Mouse (Mus musculus): ENCODE data around the gene Mrvi1. TPM values are rescaled to one million over a fixed set of nuclear protein-coding genes. Genes with fewer than 3 reads are reported as not detected.

The Mrvi1 gene
- polyA plus RNA-seq, 1 experiment from 2014 or later, result 8.0 TPM

DNA sequence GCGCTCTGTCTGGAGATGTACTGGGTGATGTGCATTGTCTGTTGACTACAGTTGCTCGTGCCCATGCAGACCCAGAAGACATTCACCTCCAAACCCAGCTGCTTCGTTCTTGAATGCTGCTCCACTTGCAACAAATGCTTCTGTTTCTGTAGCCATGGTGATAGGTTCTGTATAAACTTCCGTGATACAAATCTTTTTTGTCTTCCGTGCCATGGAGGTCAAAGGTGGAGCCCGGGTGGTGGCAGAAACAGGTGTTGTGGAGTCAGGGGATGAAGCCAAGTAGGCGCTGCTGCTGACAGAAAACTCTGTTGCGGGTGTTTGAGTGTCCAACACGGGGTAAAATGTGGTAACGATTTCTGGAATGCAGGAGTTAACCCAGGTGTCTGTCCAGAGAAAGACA is 128.7 kb downstream of the Mrvi1 start:
- Histone ChIP-seq H3K27ac (ENCODE audit: poor library complexity, severe bottlenecking) (no peak overlapping the region), H3K9me3 (replicated peaks) (no peaks in the 10 kb centered on the region), H3K4me2 (no peak overlapping the region), H3K36me3 (no peaks in the 10 kb centered on the region), H3K4me1 (replicated peaks) (peaks cover 7% of the 10 kb centered on the region), H3K4me3 (no peak overlapping the region), H3K27me3 (replicated peaks) (no peaks in the 10 kb centered on the region), H3K9ac (no peak overlapping the region)
- no peak for ATAC-seq (ENCODE audit: insufficient number of reproducible peaks, low FRiP score)
- 65% methylated on average over 10 of the region's 10 CpGs for WGBS

- H3K4me3 ChIP-seq, result no peak overlapping the region
- H3K9ac ChIP-seq, result no peak overlapping the region
- peak overlapping the region; percentile 61 for H3K27ac ChIP-seq (ENCODE audit: poor library complexity, severe bottlenecking)
- no peaks in the 10 kb centered on the region for H3K9me3 ChIP-seq (replicated peaks)
- H3K27me3 ChIP-seq (replicated peaks), result no peaks in the 10 kb centered on the region
- peaks cover 7% of the 10 kb centered on the region for H3K4me1 ChIP-seq (replicated peaks)
- ATAC-seq (ENCODE audit: insufficient number of reproducible peaks, low FRiP score), result peak; percentile 55; the same call in 1 of the 2 replicates
- 57% methylated on average over 7 of the region's 7 CpGs for WGBS
- no peak overlapping the region for H3K4me2 ChIP-seq
- no peaks in the 10 kb centered on the region for H3K36me3 ChIP-seq
These were observed 130.6 kb downstream of the Mrvi1 start for GRCm38 (mm10) chr7:110851541-110852203.

DNA sequence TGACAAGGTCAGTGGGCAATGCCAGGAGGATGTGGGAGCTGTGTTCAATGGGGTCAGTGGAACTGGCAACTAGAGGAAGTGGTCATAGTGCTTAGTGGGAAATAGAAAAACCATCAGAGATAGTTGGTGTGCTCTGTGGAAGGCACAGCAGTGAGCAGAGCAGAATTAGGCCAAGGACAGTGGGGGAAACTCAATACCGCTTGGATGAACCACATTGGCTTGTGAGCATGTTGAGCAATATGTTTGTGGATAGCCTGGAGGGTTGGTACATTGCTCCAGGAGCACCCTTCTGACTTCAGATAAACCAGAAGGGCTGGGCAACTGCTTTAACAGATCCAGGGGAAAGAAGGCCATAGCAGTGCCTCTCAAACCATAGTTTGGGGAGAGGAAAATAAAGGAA is 133.9 kb downstream of the Mrvi1 start:
- no peak overlapping the region for H3K9ac ChIP-seq
- 89% methylated on average over 1 of the region's 1 CpGs for WGBS
- H3K4me2 ChIP-seq, result no peak overlapping the region
- H3K27me3 ChIP-seq (replicated peaks), result no peaks in the 10 kb centered on the region
- H3K27ac ChIP-seq (ENCODE audit: poor library complexity, severe bottlenecking), result no peak overlapping the region
- no peak overlapping the region for H3K4me3 ChIP-seq
- no peaks in the 10 kb centered on the region for H3K9me3 ChIP-seq (replicated peaks)
- no peaks in the 10 kb centered on the region for H3K36me3 ChIP-seq
- H3K4me1 ChIP-seq (replicated peaks), result peaks cover 9% of the 10 kb centered on the region
- no peak for ATAC-seq (ENCODE audit: insufficient number of reproducible peaks, low FRiP score)

GRCm38 (mm10) chr7:110847321-110847720 is 134.9 kb downstream of the Mrvi1 start:
- ATAC-seq (ENCODE audit: insufficient number of reproducible peaks, low FRiP score), result no peak
- WGBS, result 66% methylated on average over 2 of the region's 2 CpGs
- Histone ChIP-seq H3K9ac (no peak overlapping the region), H3K4me3 (no peak overlapping the region), H3K4me2 (no peak overlapping the region), H3K9me3 (replicated peaks) (no peaks in the 10 kb centered on the region), H3K36me3 (no peaks in the 10 kb centered on the region), H3K4me1 (replicated peaks) (peaks cover 12% of the 10 kb centered on the region), H3K27me3 (replicated peaks) (no peaks in the 10 kb centered on the region), H3K27ac (ENCODE audit: poor library complexity, severe bottlenecking) (no peak overlapping the region)

DNA sequence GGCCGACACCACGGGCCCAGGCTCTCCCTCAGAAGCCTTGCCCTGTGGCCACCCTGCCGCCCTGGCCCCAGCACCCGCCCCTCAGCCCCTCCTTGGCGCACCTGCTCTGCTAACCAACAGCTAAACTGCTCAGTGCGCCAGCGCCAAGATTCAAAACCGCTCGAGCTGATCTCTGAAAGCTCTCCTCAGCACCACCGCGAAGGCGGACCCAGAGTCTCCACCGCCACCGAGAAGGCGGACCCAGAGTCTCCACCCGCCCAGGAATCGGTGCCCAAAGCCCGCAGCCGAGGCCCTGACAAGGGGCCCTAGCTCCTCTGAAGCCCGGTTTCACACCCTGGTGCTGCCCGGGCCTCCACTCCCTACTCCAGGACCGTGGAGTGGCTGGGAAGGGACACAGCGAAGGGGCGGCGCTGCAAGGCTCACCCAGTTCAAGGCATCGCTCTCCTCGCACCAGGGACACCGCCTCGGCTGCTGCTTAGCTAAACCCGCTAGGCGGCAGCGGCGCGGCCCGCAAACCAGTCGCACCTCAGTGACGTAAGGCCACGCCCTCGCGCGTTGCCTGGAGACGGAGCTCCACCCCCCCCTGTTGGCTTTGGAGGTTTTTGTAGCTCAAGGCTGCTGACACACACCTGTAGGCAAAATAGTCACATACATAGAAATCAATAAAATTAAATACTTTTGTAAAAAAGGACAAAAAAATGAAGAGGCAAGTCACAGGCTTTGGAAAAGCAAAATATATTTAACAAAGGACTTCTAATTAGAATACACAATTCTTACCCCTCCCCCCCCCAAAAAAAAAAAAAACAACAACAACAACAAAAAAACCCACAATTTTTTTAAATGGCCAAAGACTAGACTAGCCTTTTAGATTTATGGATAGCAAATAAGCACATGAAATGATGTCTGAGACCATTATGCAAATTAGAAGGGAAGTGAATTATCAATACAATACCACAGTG is 138.1 kb downstream of the Mrvi1 start, which contains the start of gene Rnf141:
TSS of gene Rnf141 (minus strand) at position 542 of the 959 bp plus-strand sequence.
- ATAC-seq (ENCODE audit: insufficient number of reproducible peaks, low FRiP score), result peak; percentile 93
- under 1% methylated on average over 42 of the region's 42 CpGs for WGBS
- Histone ChIP-seq H3K4me1 (replicated peaks) (peaks cover 10% of the 10 kb centered on the region), H3K27me3 (replicated peaks) (no peaks in the 10 kb centered on the region), H3K4me2 (peak within 1 kb of the TSS; percentile 81), H3K36me3 (0 out of 2 replicates have a peak, but pooled peaks cover 3% of the 10 kb centered on the region), H3K9me3 (replicated peaks) (no peaks in the 10 kb centered on the region), H3K4me3 (peak within 1 kb of the TSS; percentile 80), H3K27ac (ENCODE audit: poor library complexity, severe bottlenecking) (peak within 1 kb of the TSS; percentile 94), H3K9ac (peak within 1 kb of the TSS; percentile 81)

DNA sequence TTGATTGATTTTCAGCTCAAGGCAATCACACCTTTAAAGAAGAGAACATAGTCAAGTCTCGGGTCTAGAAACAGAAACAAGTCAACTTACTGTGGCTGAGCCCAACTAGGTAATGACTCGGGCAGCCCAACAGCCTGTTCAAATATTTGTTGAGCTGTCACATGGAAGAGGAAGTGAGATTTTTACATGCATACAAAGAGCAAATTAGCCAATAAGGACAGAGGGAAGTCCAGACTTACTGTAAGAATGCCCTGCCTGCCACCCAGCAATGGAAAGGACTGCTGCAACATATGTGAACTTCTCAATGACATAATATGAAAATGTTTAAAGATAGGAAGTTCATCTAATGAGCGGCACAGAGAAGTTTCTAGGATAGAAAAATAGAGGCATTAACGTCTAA is 141.9 kb downstream of the Mrvi1 start:
- WGBS, result 74% methylated on average over 4 of the region's 4 CpGs
- ATAC-seq (ENCODE audit: insufficient number of reproducible peaks, low FRiP score), result no peak
- Histone ChIP-seq H3K4me3 (no peak overlapping the region), H3K4me1 (replicated peaks) (peaks cover 10% of the 10 kb centered on the region), H3K36me3 (peaks cover 16% of the 10 kb centered on the region), H3K9ac (no peak overlapping the region), H3K4me2 (no peak overlapping the region), H3K27ac (ENCODE audit: poor library complexity, severe bottlenecking) (no peak overlapping the region), H3K27me3 (replicated peaks) (no peaks in the 10 kb centered on the region), H3K9me3 (replicated peaks) (no peaks in the 10 kb centered on the region)

GRCm38 (mm10) chr7:110834522-110834921 is 147.7 kb downstream of the Mrvi1 start:
- 48% methylated on average over 3 of the region's 3 CpGs for WGBS
- peaks cover 10% of the 10 kb centered on the region for H3K4me1 ChIP-seq (replicated peaks)
- no peak overlapping the region for H3K9ac ChIP-seq
- H3K36me3 ChIP-seq, result peaks cover 42% of the 10 kb centered on the region
- no peaks in the 10 kb centered on the region for H3K9me3 ChIP-seq (replicated peaks)
- no peak overlapping the region for H3K4me2 ChIP-seq
- ATAC-seq (ENCODE audit: insufficient number of reproducible peaks, low FRiP score), result no peak
- no peak overlapping the region for H3K4me3 ChIP-seq
- H3K27ac ChIP-seq (ENCODE audit: poor library complexity, severe bottlenecking), result no peak overlapping the region
- no peaks in the 10 kb centered on the region for H3K27me3 ChIP-seq (replicated peaks)

- ATAC-seq (ENCODE audit: insufficient number of reproducible peaks, low FRiP score), result no peak
- no peak overlapping the region for H3K4me2 ChIP-seq
- H3K4me3 ChIP-seq, result no peak overlapping the region
- no peaks in the 10 kb centered on the region for H3K9me3 ChIP-seq (replicated peaks)
- no peak overlapping the region for H3K27ac ChIP-seq (ENCODE audit: poor library complexity, severe bottlenecking)
- H3K9ac ChIP-seq, result no peak overlapping the region
- peaks cover 46% of the 10 kb centered on the region for H3K36me3 ChIP-seq
- H3K4me1 ChIP-seq (replicated peaks), result peaks cover 10% of the 10 kb centered on the region
- WGBS, result 90% methylated on average over 1 of the region's 1 CpGs
- H3K27me3 ChIP-seq (replicated peaks), result no peaks in the 10 kb centered on the region
These were observed 148.2 kb downstream of the Mrvi1 start for GRCm38 (mm10) chr7:110834018-110834417.

DNA sequence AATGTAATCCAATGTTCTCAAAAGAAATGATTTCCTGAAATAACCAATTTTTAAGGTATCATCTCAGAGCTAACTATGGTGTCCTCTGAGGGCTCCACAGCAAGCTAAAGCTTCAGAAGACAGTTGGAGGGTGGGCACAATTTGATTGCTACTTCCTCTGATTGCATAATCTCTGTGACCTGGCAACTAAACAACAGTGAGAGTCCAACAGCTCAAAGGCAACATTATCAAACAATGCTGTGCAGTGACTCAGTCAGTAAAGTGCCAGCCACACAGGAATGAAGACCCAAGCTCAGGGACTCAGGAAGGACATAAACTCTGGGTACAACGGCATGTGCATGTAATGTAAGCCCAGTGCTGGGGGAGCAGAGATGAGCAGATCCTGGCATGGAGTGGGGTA is 149.2 kb downstream of the Mrvi1 start:
- Histone ChIP-seq H3K4me3 (no peak overlapping the region), H3K27me3 (replicated peaks) (no peaks in the 10 kb centered on the region), H3K9ac (no peak overlapping the region), H3K27ac (ENCODE audit: poor library complexity, severe bottlenecking) (no peak overlapping the region), H3K4me1 (replicated peaks) (peaks cover 10% of the 10 kb centered on the region), H3K9me3 (replicated peaks) (no peaks in the 10 kb centered on the region), H3K36me3 (peaks cover 55% of the 10 kb centered on the region), H3K4me2 (no peak overlapping the region)
- ATAC-seq (ENCODE audit: insufficient number of reproducible peaks, low FRiP score), result no peak
- 59% methylated on average over 1 of the region's 1 CpGs for WGBS

GRCm38 (mm10) chr7:110823995-110824953 is 158.0 kb downstream of the Mrvi1 start:
- Histone ChIP-seq H3K4me3 (no peak overlapping the region), H3K27ac (ENCODE audit: poor library complexity, severe bottlenecking) (no peak overlapping the region), H3K4me2 (no peak overlapping the region), H3K4me1 (replicated peaks) (peaks cover 49% of the 10 kb centered on the region), H3K36me3 (peaks cover 36% of the 10 kb centered on the region), H3K9me3 (replicated peaks) (no peaks in the 10 kb centered on the region), H3K27me3 (replicated peaks) (no peaks in the 10 kb centered on the region), H3K9ac (no peak overlapping the region)
- WGBS, result 80% methylated on average over 8 of the region's 8 CpGs
- ATAC-seq (ENCODE audit: insufficient number of reproducible peaks, low FRiP score), result no peak
